Mouse (Mus musculus) adrenal gland, postnatal 25 days (tissue): ENCODE results near the gene Slc1a6. TPM values are rescaled to one million over a fixed set of nuclear protein-coding genes. Genes with fewer than 3 reads are reported as not detected.
"Not testable (repeated sequence)": the region's sequence is repeated elsewhere in the genome, so short reads cannot be mapped to it uniquely, and the experiment has no call there.

Experiments used
- DNase-seq: peaks from one replicate; pipeline ENCODE4 v3.0.0; 2021; ENCODE audit warnings: mixed read lengths
- long read RNA-seq: library from polyadenylated mRNA; stranded (forward); transcript quantifications from one replicate; pipeline ENCODE4 v2.0.0, GENCODE M21; 2021
- total RNA-seq: library from RNA; stranded (reverse); gene quantifications from 2 replicates; pipeline ENCODE4 v1.2.3, GENCODE M21; 2021

Slc1a6 gene
- 0.21 TPM in 1 of 2 replicates, not detected in the other for total RNA-seq
- long read RNA-seq, result 0 reads

- peak; percentile 59 for DNase-seq
Measured at GRCm38 (mm10) chr10:78779981-78780651, at the start of gene Slc1a6. Slc1a6 (plus strand) TSS chr10:78780496.

GRCm38 (mm10) chr10:78739821-78740220 is 40.5 kb upstream of the Slc1a6 start:
- no peak for DNase-seq

GRCm38 (mm10) chr10:78743721-78744120 is 36.6 kb upstream of the Slc1a6 start:
- no peak for DNase-seq

- no peak for DNase-seq
Measured at GRCm38 (mm10) chr10:78745453-78746232, 34.7 kb upstream of the Slc1a6 start.

GRCm38 (mm10) chr10:78747035-78747721 is 33.1 kb upstream of the Slc1a6 start:
- no peak for DNase-seq

GRCm38 (mm10) chr10:78748161-78748560 is 32.1 kb upstream of the Slc1a6 start:
- DNase-seq, result no peak

GRCm38 (mm10) chr10:78748946-78749345 is 31.4 kb upstream of the Slc1a6 start:
- no peak for DNase-seq

GRCm38 (mm10) chr10:78752452-78753191 is 27.7 kb upstream of the Slc1a6 start, which contains the start of gene Ccdc105:
Ccdc105 (minus strand) TSS chr10:78753065.
- DNase-seq, result peak; percentile 62

GRCm38 (mm10) chr10:78756021-78756420 is 24.3 kb upstream of the Slc1a6 start:
- DNase-seq, result peak; percentile 65

- no peak for DNase-seq
Measured at GRCm38 (mm10) chr10:78765570-78765969, 14.7 kb upstream of the Slc1a6 start.

- no peak for DNase-seq
Measured at GRCm38 (mm10) chr10:78775830-78776229, 4.5 kb upstream of the Slc1a6 start.

GRCm38 (mm10) chr10:78779527-78779926 is 769 bp upstream of the Slc1a6 start:
- DNase-seq, result no peak

- peak; percentile 75 for DNase-seq
Measured at GRCm38 (mm10) chr10:78787566-78788087, 7.3 kb downstream of the Slc1a6 start.

GRCm38 (mm10) chr10:78790561-78790960 is 10.3 kb downstream of the Slc1a6 start:
- no peak for DNase-seq

- no peak for DNase-seq
Measured at GRCm38 (mm10) chr10:78801449-78801848, 21.2 kb downstream of the Slc1a6 start.

GRCm38 (mm10) chr10:78812358-78813060 is 32.2 kb downstream of the Slc1a6 start:
- DNase-seq, result no peak

GRCm38 (mm10) chr10:78840456-78840855 is 60.2 kb downstream of the Slc1a6 start:
- not testable (repeated sequence) for DNase-seq

- no peak for DNase-seq
Measured at GRCm38 (mm10) chr10:78852066-78852465, 71.8 kb downstream of the Slc1a6 start, which contains the start of gene Olfr1356. Olfr1356 (minus strand) TSS chr10:78852166.
